Mouse (Mus musculus): Measurements from ENCODE around the gene Dnajb4.
A peak's percentile ranks its signal among the peaks of the same experiment; 100 is the strongest.
"Not testable (repeated sequence)": the region's sequence is repeated elsewhere in the genome, so short reads cannot be mapped to it uniquely, and the experiment has no call there.

Dnajb4 gene

GRCm38 (mm10) chr3:152208096-152208885 lies 1.8 kb downstream of the Dnajb4 start:
- peak in 1 of 2 experiments; percentile 14 for DNase-seq

GRCm38 (mm10) chr3:152207156-152207555 lies 2.9 kb downstream of the Dnajb4 start:
- DNase-seq = no peak

GRCm38 (mm10) chr3:152204577-152204976 lies 5.5 kb downstream of the Dnajb4 start:
- DNase-seq = no peak

- no peak for DNase-seq
These were observed 6.1 kb downstream of the Dnajb4 start for GRCm38 (mm10) chr3:152203996-152204395.

- no peak for DNase-seq
These were observed 6.7 kb downstream of the Dnajb4 start for GRCm38 (mm10) chr3:152203411-152203810.

- no peak for DNase-seq
These were observed 7.2 kb downstream of the Dnajb4 start for GRCm38 (mm10) chr3:152202942-152203341.

- no peak for DNase-seq
These were observed 8.5 kb downstream of the Dnajb4 start for GRCm38 (mm10) chr3:152201651-152202050.

- DNase-seq = no peak
These were observed 8.9 kb downstream of the Dnajb4 start for GRCm38 (mm10) chr3:152201181-152201580.

- DNase-seq = no peak
These were observed 11.0 kb downstream of the Dnajb4 start for GRCm38 (mm10) chr3:152199125-152199524.

GRCm38 (mm10) chr3:152197246-152197645 lies 12.9 kb downstream of the Dnajb4 start:
- DNase-seq = not testable (repeated sequence)

- DNase-seq = peak; percentile 86 to 87
These were observed 16.4 kb downstream of the Dnajb4 start for GRCm38 (mm10) chr3:152193635-152194097.

- DNase-seq = no peak
These were observed 16.9 kb downstream of the Dnajb4 start for GRCm38 (mm10) chr3:152193177-152193576.

- peak in 1 of 2 experiments; percentile 41 for DNase-seq
These were observed 17.7 kb downstream of the Dnajb4 start for GRCm38 (mm10) chr3:152192238-152192931.

- DNase-seq = peak; percentile 28 to 36
These were observed 18.3 kb downstream of the Dnajb4 start for GRCm38 (mm10) chr3:152191791-152192237.

- no peak for DNase-seq
These were observed 19.2 kb downstream of the Dnajb4 start for GRCm38 (mm10) chr3:152190679-152191477.

- no peak for DNase-seq
These were observed 20.8 kb downstream of the Dnajb4 start for GRCm38 (mm10) chr3:152189306-152189705.

- DNase-seq = no peak
These were observed 24.0 kb downstream of the Dnajb4 start for GRCm38 (mm10) chr3:152186106-152186505.

- no peak for DNase-seq
These were observed 26.6 kb downstream of the Dnajb4 start for GRCm38 (mm10) chr3:152183522-152183921.

- DNase-seq = no peak
These were observed 29.5 kb downstream of the Dnajb4 start for GRCm38 (mm10) chr3:152180624-152181023.

- no peak for DNase-seq
These were observed 30.8 kb downstream of the Dnajb4 start for GRCm38 (mm10) chr3:152179285-152179684.

GRCm38 (mm10) chr3:152178816-152179215 lies 31.3 kb downstream of the Dnajb4 start:
- no peak for DNase-seq

- DNase-seq = no peak
These were observed 37.7 kb downstream of the Dnajb4 start for GRCm38 (mm10) chr3:152172322-152172935.

GRCm38 (mm10) chr3:152171862-152172261 lies 38.2 kb downstream of the Dnajb4 start:
- no peak for DNase-seq

Data from cerebellum, postnatal 10 days (tissue).